Mouse (Mus musculus): ENCODE results near the gene Dhrs9.

The Dhrs9 gene

DNA sequence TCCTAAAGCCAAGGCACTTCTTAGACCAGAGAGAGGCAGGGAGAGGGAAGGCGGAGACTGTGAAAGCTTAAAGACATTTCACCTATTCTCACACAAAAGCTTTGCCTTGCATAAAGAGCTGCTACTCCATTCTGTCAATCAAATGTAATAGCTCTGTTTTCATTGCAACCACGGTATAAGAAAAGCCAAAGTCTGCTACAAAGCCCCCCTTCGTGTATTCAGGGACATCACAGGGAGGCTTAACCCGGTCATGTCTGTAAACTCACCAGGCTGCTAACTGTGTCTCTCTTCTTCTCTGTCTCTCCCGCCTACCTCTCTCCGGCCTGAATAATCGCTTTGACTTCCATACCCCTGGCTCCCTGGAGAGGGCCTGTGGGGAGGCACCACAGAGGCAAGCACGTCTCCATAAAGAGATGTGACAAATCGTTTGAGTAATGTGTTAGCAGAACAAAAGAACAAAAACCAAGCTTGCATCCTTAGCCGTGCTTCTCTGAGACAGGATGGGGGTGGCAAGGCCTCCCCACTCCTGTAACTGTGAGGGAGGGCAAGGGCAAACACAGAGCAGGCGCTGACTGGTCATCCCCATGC lies 38.1 kb downstream of the Dhrs9 start:
- DNase-seq (ENCODE audit: extremely low read depth, low read depth) = no peak

DNA sequence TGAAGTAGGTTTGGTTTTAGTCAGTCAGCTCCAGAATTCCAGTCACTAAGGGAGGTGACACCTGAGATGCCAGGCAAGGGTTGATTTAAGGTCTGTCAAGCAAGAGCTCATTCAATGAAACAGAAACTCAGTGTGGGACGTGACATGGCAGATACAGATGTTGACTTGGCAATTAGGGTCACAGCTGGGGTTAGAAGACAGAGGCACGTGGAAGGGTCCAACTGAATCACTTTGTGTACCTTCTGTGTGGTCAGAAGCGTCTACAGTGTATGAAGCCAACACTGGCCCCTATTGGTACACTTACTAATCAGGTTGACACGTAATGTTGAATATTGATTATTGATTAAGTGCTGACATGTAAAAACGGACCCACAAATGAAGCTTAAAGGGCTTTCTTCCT lies 44.6 kb downstream of the Dhrs9 start:
- DNase-seq (ENCODE audit: extremely low read depth, low read depth) = no peak

DNA sequence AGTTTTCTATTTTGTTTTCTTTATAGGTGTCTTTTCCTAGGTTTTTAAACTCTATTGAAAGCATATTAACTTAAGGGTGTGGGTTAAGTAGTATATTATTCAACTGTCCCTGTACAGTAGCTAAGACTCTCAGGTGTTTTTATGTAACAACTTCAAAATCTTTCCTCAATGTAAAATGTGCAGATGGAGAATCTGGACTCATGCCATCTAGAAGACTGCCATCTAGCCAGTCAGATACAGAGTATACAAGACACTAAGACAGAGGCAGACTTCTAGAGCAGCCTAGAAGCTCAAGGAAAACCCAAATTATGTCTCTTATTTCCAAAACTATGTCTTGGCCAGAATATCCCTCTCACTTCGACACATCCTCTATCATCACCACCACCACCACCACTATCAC lies 45.8 kb downstream of the Dhrs9 start:
- DNase-seq (ENCODE audit: extremely low read depth, low read depth) = no peak

DNA sequence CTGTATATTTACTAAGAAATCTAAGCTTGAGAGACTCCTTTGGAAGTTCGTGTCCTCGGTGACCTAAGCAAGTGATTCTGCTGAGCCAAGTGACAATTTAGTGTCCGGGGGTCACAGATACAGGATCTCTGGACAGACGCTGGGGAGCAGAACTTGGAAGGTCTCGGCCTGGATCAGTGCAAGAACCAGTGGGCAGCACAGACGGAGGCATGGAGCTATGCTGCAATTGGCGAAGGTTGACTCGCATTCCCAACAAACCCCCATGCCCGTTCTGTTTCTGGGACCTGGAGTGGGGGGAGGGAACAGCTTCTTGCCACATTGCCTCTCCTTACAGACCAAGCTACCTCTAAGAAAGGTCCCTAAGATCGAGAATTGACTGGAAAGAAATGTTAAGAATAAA lies 46.9 kb downstream of the Dhrs9 start:
- DNase-seq (ENCODE audit: extremely low read depth, low read depth) = no peak

DNA sequence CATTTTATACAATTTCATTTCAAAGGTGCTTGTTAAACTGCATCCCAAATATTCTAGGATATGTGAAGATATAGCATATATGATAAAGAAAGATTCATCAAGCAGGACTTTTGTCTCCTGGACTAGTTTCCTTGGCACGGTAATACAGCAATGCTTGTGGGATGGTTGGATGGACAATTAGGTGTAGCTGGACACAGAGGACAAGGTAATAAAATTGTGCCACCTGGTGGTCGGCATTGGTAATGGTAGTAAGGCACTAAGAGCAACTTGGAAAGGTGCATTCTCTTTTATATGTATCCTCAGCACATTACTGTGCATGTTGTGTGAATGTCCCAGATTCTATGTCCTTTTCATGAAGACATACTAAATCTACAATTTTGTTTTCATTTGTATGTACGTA lies 47.9 kb downstream of the Dhrs9 start:
- DNase-seq (ENCODE audit: extremely low read depth, low read depth) = peak; percentile 5

DNA sequence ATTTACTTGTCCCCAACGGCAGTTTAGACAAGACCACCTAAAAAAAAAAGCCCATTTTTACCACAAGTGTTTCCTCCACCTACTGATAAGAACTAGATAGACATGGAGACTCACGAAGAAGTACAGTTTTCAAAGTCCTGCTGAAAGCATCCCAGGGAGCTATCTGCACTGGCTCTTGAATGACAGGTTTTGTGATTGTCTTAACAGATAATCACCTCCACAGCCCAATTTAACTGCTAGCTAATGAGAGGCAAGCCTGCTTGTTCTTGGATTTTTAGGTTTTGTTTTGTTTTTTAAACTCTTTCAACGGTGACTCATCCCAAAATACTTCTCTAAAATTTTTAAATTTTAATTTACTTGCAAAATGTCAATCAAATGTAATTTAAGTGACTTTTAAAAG lies 61.4 kb downstream of the Dhrs9 start:
- no peak for DNase-seq (ENCODE audit: extremely low read depth, low read depth)

DNA sequence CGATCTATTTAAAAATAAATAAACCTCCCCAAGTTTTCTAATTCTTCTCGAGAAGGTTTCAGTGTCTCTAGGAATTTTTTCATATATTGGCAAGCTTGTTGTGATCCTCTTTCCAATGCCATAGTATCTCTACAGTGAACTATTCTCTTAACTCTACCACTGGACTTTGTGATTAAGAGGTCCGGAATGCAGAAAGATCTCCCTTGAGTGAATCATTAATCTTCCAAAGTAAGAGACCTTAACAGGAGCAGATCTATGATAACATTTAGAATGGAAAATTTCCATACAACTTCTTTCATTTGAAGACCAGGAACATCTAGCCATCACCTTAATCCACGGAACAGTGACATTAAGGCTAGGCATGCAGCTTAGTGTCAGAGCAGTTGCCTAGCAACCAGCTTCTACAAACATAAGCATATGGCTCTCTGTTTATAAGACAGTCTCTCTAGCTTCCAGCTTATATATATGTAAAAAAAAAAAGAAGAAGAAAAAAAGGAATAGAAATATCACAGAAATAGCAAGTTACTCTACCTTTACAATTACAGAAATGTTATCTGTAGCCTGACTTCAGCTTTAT lies 65.7 kb downstream of the Dhrs9 start:
- DNase-seq (ENCODE audit: extremely low read depth, low read depth) = no peak

DNA sequence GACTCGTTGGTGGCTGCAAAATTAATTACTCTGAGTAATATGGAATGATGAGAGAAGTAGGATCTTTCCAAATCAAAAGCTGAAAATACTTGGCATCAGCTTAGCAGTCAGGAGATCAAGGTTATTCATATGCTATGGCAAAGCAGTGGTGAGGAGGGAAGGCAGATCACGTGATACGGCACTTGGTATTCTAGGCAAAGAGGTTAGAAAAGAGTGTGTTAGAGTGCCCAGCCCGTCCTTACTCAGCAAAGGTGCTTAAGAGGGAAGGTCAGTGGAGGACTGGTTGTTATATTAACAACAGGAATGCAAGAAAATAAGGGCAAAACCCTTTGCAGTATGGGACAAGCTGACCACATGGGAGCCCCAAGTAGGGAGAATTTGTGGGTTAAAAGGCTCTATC lies 68.3 kb downstream of the Dhrs9 start:
- no peak for DNase-seq (ENCODE audit: extremely low read depth, low read depth)

DNA sequence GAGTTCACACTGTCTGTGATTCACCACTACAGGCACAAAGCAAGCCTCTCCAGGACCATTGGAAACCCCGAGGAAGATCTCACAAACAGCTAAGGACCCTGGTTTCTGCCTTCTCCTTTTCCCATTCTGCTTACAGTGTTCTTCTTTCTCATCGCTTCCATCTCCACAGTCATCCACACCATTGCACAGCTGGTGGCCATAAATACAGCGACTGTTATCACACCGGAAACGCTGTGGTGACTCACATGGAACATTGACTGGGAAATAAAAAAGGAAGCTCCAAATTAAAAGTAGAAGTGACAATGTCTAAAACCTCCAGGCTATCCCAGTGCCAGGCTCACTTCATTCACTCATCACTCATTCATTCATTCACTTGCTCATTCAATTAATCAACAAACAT lies 70.9 kb downstream of the Dhrs9 start:
- DNase-seq (ENCODE audit: extremely low read depth, low read depth) = no peak

Data from MEL-GATA-1-ER (cell line).